Mouse (Mus musculus) right cerebral cortex, adult 2 months (tissue): ENCODE results near the gene Clip4.

ENCODE experiments used
- DNase-seq, 2 experiments: peaks; one replicate each; pipeline ENCODE4 v3.0.0; 2021 to 2022; ENCODE audit warnings: low spot score in 2 of 2

The Clip4 gene

DNA sequence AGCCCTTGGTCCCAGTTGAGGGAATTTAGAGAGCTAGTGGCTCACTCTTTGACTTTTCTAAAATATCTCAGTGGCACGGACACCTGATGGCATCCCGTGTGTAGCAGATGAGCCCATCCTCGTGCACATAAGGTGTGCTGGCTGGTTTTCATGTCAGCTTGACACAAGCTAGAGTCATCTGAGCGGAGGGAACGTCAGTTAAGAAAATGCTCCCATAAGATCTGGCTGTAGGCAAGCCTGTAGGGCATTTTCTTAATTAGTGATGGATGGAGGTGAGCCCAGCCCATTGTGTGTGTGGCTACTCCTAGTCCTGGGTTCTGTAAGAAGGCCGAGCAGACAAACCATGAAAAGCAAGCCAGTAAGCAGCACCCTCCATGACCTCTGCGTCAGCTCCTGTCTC is 103.7 kb downstream of the Clip4 start:
- DNase-seq = no peak

DNA sequence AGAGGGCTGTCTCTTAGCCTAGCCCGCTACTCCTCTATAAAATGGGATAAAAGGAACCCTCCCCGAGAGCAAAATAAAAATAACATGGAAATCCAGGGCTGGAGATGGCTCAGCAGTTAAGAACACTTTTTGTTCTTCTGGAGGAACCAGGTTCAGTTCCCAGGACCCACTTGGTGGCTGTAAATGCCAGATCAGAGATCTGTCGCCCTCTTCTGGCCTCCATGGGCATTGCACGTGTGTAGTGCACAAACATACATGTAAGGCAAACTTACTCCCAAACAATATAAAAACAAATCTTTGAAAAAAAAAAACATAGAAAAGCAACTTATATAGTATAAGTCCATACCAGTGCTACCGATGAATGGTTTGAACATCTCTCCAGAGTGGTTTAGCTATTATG is 104.7 kb downstream of the Clip4 start:
- DNase-seq = no peak

DNA sequence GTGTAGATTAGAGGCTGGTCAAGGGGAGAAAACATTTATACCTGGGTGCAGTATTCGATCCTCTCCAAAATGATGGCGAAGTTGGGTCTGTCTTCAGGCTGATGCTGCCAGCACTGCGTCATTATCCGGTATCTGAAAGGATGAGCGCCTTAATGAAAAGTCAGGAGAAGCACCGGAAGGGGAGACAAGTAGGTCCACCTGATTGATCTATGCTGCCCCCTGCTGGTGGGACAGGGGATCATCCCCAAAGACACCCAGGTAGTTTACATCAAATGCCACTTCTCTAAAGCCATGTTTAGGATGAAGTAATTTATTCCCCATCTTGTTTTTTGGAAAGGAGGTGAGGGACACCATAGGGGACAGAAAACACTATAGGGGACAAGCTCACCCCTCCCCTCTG is 105.8 kb downstream of the Clip4 start:
- peak; percentile 62 to 63 for DNase-seq

DNA sequence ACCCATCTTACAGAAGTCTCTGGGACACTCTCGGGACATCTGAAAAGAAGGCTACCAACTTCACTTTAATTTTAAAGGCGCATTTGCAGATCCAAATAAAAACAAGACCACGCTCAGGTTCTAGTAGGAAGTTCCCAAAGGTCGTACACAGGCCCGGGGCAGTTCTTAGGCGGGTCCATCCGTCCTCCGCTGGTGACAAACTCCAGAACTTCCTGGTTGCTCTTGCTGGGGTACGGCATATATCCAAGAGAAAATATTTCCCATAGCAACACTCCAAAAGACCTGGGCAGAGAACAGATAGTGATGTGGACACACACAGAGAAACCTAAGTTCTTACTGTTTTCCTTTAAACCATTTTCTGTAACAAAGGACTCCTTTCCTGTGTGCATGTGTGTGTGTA is 106.5 kb downstream of the Clip4 start:
- no peak for DNase-seq

DNA sequence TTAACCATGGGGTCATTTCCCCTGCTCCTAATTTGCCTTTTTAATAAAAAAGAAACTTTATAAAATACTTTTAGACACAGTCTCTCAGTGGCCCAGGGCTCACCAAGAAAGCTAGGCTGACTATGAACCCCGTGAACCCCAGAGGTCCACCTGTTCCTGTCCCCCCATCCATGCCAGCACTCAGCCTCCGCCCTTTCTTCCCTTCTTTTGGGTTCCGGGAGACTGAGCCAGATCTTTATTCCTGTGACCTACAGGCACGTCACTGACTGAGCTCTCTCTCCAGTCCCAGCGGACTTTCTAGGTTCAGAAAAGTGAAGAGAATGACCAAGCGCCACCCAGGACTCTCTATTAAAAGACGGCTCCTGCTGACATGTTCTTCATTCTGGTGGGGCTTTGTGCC is 107.2 kb downstream of the Clip4 start:
- DNase-seq = no peak

DNA sequence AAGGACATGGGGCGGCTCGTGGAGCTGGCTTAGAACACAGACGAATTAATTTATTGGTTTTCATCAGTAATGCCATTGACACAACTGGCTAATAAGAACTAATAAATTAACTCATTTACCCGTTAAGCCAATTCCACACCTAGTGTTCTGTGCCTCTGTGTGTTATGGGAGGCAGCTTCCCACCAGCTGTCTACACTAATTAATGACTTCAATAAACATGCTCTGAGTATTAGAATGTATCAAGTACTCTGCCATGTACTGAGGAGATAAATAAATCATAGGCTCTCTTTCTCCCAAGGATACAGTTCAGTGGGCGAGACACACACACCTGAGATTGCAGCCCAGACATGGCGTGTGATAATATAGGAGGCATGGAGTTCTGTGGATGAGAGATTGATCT is 113.1 kb downstream of the Clip4 start:
- DNase-seq = no peak

DNA sequence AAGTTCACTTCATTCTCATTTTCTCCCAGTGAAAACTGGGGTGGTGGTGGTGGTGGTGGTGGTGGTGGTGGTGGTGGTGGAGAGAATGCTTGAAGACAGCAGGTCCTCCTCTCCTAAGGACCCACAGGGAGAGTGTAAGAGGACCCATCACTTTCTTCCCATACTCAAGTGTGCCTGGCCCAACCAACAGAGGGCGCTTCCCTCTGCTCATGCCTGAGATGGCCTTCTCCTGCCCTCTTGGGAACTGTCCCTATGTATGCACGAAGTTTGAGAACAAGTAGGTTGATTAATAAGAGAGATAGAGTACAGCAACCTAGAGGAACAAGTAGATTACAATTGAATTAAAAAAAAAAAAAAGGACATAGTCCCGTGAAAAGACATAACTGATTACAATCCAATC is 140.8 kb downstream of the Clip4 start:
- peak in 1 of 2 experiments; percentile 16 for DNase-seq

DNA sequence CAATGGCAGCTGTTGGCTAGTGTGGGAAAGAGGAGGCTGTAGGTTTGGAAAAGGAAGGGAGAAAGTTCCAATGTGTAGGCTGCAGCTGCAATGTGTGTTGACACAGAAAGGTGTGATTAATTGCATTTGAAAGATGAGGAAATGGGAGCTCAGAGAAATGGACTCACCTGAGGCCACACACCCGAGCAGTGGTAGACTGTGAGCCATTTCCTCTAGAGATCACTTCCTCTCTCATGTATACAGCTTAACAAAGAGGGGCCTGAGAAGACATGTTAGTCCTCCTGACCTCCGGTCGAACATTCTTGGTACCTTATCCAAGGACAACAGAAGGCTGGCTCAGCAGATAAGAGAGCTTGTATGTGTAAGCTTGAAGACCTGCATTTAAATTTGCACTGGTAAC is 144.9 kb downstream of the Clip4 start:
- no peak for DNase-seq
